Mouse (Mus musculus): ENCODE results near the gene Sema3a. TPM values are rescaled to one million over a fixed set of nuclear protein-coding genes. Genes with fewer than 3 reads are reported as not detected.

The Sema3a gene
- polyA plus RNA-seq, 1 experiment from 2014 or later = 8.0 TPM

DNA sequence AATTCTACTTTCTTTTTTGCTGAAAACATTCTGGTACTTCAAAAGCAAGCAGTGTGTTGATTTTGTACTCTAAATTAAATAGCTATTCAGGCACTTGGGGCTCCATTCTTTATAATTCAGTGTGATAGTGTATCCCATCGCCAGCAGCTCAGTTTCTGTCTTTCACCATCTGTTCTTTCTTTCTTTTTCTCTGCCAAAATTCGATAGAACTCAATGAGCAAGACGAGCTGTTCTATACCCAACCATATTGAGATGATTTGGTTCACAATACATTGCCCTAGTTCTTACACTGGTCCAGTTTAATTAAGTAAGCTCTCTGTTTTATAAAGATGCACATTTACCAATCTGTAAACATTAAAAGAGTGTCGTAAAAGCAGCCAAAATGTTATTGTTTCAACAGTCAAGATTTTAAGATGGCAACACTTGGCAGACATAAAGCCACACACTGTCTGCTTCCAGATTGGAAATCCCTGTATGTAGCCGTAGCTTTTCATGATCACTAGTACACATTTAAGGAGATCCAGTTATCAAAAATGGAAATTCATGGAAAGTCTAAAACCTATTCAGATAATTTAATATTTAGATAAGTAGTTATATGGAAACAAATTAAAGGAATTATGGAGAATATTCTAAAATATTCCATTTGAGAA lies 296.2 kb downstream of the Sema3a start:
- ATAC-seq (replicated peaks; ENCODE audit: extremely low read depth, insufficient read depth, low FRiP score) = no peak
- H3K4me1 ChIP-seq (ENCODE audit: control insufficient read depth, insufficient read depth, low read length) = no peaks in the 10 kb centered on the region
- no peak overlapping the region for H3K27ac ChIP-seq (ENCODE audit: low read length)
- H3K9me3 ChIP-seq (replicated peaks; ENCODE audit: control insufficient read depth, low read length) = no peaks in the 10 kb centered on the region
- H3K27me3 ChIP-seq (ENCODE audit: control insufficient read depth, insufficient read depth, low read length) = no peaks in the 10 kb centered on the region
- H3K4me3 ChIP-seq (ENCODE audit: low read length) = no peak overlapping the region
- H3K4me2 ChIP-seq (ENCODE audit: low read depth, low read length) = no peak overlapping the region
- 74% methylated on average over 5 of the region's 5 CpGs for WGBS
- no peak overlapping the region for H3K9ac ChIP-seq (ENCODE audit: low read length)
- H3K36me3 ChIP-seq (ENCODE audit: control insufficient read depth, insufficient read depth) = no peaks in the 10 kb centered on the region

DNA sequence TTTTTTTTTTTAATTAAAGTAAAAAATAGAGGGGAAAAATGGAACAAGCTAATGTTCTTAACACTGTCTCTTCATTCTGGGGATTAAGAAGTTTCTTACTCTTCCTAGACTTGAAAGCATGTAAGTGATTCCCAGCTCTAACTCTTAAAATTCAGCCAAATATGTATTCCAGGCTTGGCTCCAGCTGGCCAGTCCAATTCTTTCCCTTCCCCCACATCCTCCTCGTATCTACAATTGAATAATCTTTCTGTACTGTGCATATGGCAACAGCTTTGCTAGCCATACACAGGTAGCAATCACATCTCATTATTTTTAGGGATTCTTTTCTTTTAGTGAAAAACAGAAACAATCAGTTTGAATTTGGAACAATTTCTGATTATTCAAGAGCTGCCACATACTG lies 303.5 kb downstream of the Sema3a start:
- 34% methylated on average over 1 of the region's 1 CpGs for WGBS
- Histone ChIP-seq H3K9me3 (replicated peaks; ENCODE audit: control insufficient read depth, low read length) (no peaks in the 10 kb centered on the region), H3K4me1 (ENCODE audit: control insufficient read depth, insufficient read depth, low read length) (no peaks in the 10 kb centered on the region), H3K4me3 (ENCODE audit: low read length) (no peak overlapping the region), H3K4me2 (ENCODE audit: low read depth, low read length) (no peak overlapping the region), H3K9ac (ENCODE audit: low read length) (no peak overlapping the region), H3K27ac (ENCODE audit: low read length) (no peak overlapping the region), H3K27me3 (ENCODE audit: control insufficient read depth, insufficient read depth, low read length) (no peaks in the 10 kb centered on the region), H3K36me3 (ENCODE audit: control insufficient read depth, insufficient read depth) (no peaks in the 10 kb centered on the region)
- ATAC-seq (replicated peaks; ENCODE audit: extremely low read depth, insufficient read depth, low FRiP score) = no peak

DNA sequence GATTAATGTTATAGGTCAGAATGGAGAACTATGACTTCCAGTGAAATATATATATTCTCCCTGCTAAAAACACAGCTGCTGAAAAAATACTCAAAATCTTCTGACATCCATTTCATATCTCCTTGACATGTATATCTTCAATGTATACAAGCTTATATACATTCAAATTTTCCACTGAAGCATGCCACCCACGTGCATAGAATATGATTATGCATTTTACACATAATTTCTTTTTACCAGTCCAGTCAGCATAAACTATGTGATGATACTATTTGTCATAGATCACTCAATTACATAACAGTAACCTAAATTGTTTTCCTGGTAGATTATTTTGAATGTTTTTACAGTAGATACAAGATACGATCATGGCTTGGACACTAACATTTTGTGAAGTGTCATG lies 306.6 kb downstream of the Sema3a start:
- Histone ChIP-seq H3K36me3 (ENCODE audit: control insufficient read depth, insufficient read depth) (no peaks in the 10 kb centered on the region), H3K27me3 (ENCODE audit: control insufficient read depth, insufficient read depth, low read length) (no peaks in the 10 kb centered on the region), H3K27ac (ENCODE audit: low read length) (no peak overlapping the region), H3K4me1 (ENCODE audit: control insufficient read depth, insufficient read depth, low read length) (no peaks in the 10 kb centered on the region), H3K9ac (ENCODE audit: low read length) (no peak overlapping the region), H3K9me3 (replicated peaks; ENCODE audit: control insufficient read depth, low read length) (no peaks in the 10 kb centered on the region), H3K4me2 (ENCODE audit: low read depth, low read length) (no peak overlapping the region), H3K4me3 (ENCODE audit: low read length) (no peak overlapping the region)
- 72% methylated on average over 2 of the region's 2 CpGs for WGBS
- ATAC-seq (replicated peaks; ENCODE audit: extremely low read depth, insufficient read depth, low FRiP score) = no peak

DNA sequence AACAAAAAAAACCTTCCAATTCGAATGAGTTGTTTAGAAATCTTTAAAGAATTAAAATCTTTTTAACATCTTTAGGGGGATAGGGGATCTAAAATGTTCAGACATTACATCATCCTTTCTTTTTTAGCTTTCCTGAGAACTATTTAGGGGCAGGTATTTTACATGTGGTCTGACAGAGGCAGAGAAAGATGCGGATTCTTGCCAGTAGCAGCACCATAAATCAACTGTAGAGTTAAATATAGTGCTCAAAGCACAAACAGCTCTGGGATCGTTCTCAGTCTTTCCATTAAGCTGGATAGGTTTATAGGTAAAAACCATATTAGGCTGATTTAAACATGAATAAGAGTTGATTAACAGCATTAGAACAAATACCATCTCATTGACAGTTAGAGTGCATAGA lies 307.4 kb downstream of the Sema3a start:
- Histone ChIP-seq H3K9ac (ENCODE audit: low read length) (no peak overlapping the region), H3K4me2 (ENCODE audit: low read depth, low read length) (no peak overlapping the region), H3K27me3 (ENCODE audit: control insufficient read depth, insufficient read depth, low read length) (no peaks in the 10 kb centered on the region), H3K4me1 (ENCODE audit: control insufficient read depth, insufficient read depth, low read length) (no peaks in the 10 kb centered on the region), H3K9me3 (replicated peaks; ENCODE audit: control insufficient read depth, low read length) (no peaks in the 10 kb centered on the region), H3K4me3 (ENCODE audit: low read length) (no peak overlapping the region), H3K27ac (ENCODE audit: low read length) (no peak overlapping the region), H3K36me3 (ENCODE audit: control insufficient read depth, insufficient read depth) (no peaks in the 10 kb centered on the region)
- no peak for ATAC-seq (replicated peaks; ENCODE audit: extremely low read depth, insufficient read depth, low FRiP score)
- WGBS = 48% methylated on average over 3 of the region's 3 CpGs

DNA sequence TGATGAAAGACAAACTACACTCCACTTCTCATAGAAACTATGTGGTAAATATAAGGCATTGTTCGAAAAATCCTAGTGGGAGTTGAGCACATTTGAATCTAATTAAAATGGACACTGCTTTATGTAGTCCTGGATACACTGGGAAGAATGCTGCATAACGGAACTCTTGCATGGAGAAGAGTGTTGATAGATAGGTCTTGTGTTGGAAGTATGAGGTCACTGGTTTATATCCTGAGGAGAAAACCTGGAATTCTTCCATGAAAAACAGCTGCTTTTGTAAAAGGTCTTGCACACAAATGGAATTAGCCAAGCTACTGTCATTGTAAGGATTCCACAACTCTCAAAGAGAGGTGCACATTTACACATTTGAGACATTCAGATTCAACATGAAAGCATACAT lies 308.1 kb downstream of the Sema3a start:
- Histone ChIP-seq H3K9me3 (replicated peaks; ENCODE audit: control insufficient read depth, low read length) (no peaks in the 10 kb centered on the region), H3K27me3 (ENCODE audit: control insufficient read depth, insufficient read depth, low read length) (no peaks in the 10 kb centered on the region), H3K4me1 (ENCODE audit: control insufficient read depth, insufficient read depth, low read length) (no peaks in the 10 kb centered on the region), H3K36me3 (ENCODE audit: control insufficient read depth, insufficient read depth) (no peaks in the 10 kb centered on the region), H3K27ac (ENCODE audit: low read length) (no peak overlapping the region), H3K9ac (ENCODE audit: low read length) (no peak overlapping the region), H3K4me2 (ENCODE audit: low read depth, low read length) (no peak overlapping the region), H3K4me3 (ENCODE audit: low read length) (no peak overlapping the region)
- ATAC-seq (replicated peaks; ENCODE audit: extremely low read depth, insufficient read depth, low FRiP score) = peak; percentile 76
- 61% methylated on average over 2 of the region's 2 CpGs for WGBS

DNA sequence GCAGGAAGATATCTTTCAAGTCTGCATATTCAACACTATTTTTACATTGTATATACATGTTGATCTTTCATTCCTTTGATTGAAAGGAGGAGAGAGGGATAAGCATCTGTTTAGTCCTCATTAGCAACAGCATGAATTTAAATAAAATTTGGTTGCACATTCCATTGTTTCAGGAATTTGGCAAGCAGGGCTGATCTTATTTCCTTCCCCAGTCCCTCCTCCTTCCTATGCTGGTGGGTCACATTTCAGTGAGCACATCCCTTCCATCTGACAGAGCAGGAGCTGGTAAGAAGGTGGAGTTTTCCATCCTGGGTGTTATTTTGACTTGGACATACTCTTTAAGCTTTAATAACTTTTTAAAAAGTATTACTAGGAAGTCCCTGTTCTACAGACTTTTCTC lies 315.9 kb downstream of the Sema3a start:
- no peak overlapping the region for H3K4me2 ChIP-seq (ENCODE audit: low read depth, low read length)
- no peaks in the 10 kb centered on the region for H3K36me3 ChIP-seq (ENCODE audit: control insufficient read depth, insufficient read depth)
- no peak overlapping the region for H3K27ac ChIP-seq (ENCODE audit: low read length)
- no peaks in the 10 kb centered on the region for H3K9me3 ChIP-seq (replicated peaks; ENCODE audit: control insufficient read depth, low read length)
- ATAC-seq (replicated peaks; ENCODE audit: extremely low read depth, insufficient read depth, low FRiP score) = no peak
- H3K4me3 ChIP-seq (ENCODE audit: low read length) = no peak overlapping the region
- H3K27me3 ChIP-seq (ENCODE audit: control insufficient read depth, insufficient read depth, low read length) = no peaks in the 10 kb centered on the region
- no peaks in the 10 kb centered on the region for H3K4me1 ChIP-seq (ENCODE audit: control insufficient read depth, insufficient read depth, low read length)
- no peak overlapping the region for H3K9ac ChIP-seq (ENCODE audit: low read length)

DNA sequence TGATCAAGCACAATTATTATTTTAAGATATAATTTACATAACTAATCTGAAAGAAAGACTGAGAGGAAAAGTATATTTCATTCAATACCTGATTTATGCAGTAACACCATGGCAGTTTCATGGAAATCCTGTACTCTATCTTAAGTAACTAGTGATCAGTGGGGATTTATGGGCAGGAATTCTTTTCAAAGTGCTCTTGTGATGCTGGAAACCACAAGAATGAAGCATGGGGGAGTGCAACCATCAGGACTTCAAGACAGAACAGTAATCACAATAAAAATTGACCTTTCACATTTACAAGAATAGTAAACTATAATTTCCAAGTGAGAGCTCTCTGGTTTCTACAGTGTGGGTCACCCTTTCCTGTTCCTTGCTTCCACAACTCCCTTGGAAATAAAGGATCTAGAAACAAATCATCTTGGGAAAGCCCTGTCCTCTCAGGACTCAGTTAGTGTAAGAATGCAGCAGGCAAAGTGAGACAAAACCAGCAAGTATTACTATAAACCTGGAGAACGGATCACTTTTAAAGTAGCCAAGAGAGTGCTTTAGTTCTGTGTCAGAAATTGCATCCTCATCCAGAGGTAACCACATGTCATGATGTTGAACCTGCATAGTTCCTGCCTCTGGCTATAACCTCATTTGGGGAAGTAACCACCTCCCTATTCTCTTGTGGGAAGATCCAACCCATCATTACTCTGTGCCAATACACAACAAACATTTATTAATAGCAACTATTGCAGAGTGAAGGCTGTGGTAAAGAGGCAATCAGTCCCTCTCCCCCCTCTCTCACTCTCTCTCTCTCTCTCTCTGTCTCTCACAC lies 335.2 kb downstream of the Sema3a start:
- WGBS = 71% methylated on average over 1 of the region's 1 CpGs
- H3K27me3 ChIP-seq (ENCODE audit: control insufficient read depth, insufficient read depth, low read length) = no peaks in the 10 kb centered on the region
- H3K9ac ChIP-seq (ENCODE audit: low read length) = no peak overlapping the region
- H3K4me1 ChIP-seq (ENCODE audit: control insufficient read depth, insufficient read depth, low read length) = no peaks in the 10 kb centered on the region
- H3K27ac ChIP-seq (ENCODE audit: low read length) = no peak overlapping the region
- ATAC-seq (replicated peaks; ENCODE audit: extremely low read depth, insufficient read depth, low FRiP score) = no peak
- no peaks in the 10 kb centered on the region for H3K9me3 ChIP-seq (replicated peaks; ENCODE audit: control insufficient read depth, low read length)
- no peak overlapping the region for H3K4me3 ChIP-seq (ENCODE audit: low read length)
- no peaks in the 10 kb centered on the region for H3K36me3 ChIP-seq (ENCODE audit: control insufficient read depth, insufficient read depth)
- no peak overlapping the region for H3K4me2 ChIP-seq (ENCODE audit: low read depth, low read length)

DNA sequence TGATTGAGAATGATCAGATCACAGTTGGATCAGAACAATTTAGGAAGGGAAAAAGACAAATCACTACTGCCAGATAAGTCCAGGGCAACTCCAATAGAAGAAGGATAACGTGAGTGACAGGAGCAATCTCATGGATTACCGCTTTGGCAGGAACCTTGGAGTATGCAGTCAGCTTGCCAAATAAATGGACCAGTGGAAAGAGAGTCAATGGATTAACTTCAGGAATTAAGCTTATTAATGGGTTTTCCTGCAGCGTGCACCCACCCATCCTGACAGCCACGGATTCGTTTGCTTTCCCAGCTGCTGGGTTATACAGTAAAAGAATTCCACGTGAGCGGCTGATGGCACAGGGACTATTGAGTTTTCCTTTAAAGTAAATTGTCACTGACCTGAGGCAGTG lies 343.6 kb downstream of the Sema3a start:
- Histone ChIP-seq H3K4me2 (ENCODE audit: low read depth, low read length) (no peak overlapping the region), H3K36me3 (ENCODE audit: control insufficient read depth, insufficient read depth) (no peaks in the 10 kb centered on the region), H3K27me3 (ENCODE audit: control insufficient read depth, insufficient read depth, low read length) (no peaks in the 10 kb centered on the region), H3K9ac (ENCODE audit: low read length) (no peak overlapping the region), H3K9me3 (replicated peaks; ENCODE audit: control insufficient read depth, low read length) (no peaks in the 10 kb centered on the region), H3K4me3 (ENCODE audit: low read length) (no peak overlapping the region), H3K27ac (ENCODE audit: low read length) (no peak overlapping the region), H3K4me1 (ENCODE audit: control insufficient read depth, insufficient read depth, low read length) (peaks cover 7% of the 10 kb centered on the region; the same call in 1 of the 2 replicates)
- no peak for ATAC-seq (replicated peaks; ENCODE audit: extremely low read depth, insufficient read depth, low FRiP score)
- WGBS = 63% methylated on average over 7 of the region's 7 CpGs

DNA sequence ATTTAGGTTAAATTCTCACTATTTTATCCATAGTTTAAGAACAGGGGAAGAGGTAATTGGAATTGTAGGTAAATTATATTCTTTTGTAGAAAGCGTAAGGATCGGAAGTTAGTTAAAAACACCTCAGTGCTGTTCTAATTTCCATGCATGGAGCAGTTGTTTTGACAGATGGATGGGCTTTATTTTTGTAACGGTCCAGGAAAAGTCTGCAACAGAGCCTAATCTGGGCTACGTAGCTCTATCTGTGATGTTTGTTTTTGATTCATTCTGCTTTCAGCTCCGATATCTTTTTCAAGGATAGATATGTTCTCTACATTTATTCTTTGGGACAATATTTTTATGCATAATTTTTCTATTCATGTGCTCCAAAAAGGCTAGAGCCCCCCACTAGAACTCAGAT lies 344.2 kb downstream of the Sema3a start:
- H3K27me3 ChIP-seq (ENCODE audit: control insufficient read depth, insufficient read depth, low read length) = no peaks in the 10 kb centered on the region
- peaks cover 7% of the 10 kb centered on the region; the same call in 1 of the 2 replicates for H3K4me1 ChIP-seq (ENCODE audit: control insufficient read depth, insufficient read depth, low read length)
- peak overlapping the region; percentile 67 for H3K27ac ChIP-seq (ENCODE audit: low read length)
- no peaks in the 10 kb centered on the region for H3K36me3 ChIP-seq (ENCODE audit: control insufficient read depth, insufficient read depth)
- no peaks in the 10 kb centered on the region for H3K9me3 ChIP-seq (replicated peaks; ENCODE audit: control insufficient read depth, low read length)
- H3K4me2 ChIP-seq (ENCODE audit: low read depth, low read length) = no peak overlapping the region
- H3K4me3 ChIP-seq (ENCODE audit: low read length) = no peak overlapping the region
- WGBS = 69% methylated on average over 5 of the region's 5 CpGs
- no peak for ATAC-seq (replicated peaks; ENCODE audit: extremely low read depth, insufficient read depth, low FRiP score)
- H3K9ac ChIP-seq (ENCODE audit: low read length) = no peak overlapping the region
